Mouse (Mus musculus) ovary, postnatal 14 days (tissue): ENCODE data around the gene Wwox.

Experiments
- DNase-seq: peaks from one replicate; pipeline ENCODE4 v3.0.0; 2022; ENCODE audit warnings: low spot score

Wwox gene

DNA sequence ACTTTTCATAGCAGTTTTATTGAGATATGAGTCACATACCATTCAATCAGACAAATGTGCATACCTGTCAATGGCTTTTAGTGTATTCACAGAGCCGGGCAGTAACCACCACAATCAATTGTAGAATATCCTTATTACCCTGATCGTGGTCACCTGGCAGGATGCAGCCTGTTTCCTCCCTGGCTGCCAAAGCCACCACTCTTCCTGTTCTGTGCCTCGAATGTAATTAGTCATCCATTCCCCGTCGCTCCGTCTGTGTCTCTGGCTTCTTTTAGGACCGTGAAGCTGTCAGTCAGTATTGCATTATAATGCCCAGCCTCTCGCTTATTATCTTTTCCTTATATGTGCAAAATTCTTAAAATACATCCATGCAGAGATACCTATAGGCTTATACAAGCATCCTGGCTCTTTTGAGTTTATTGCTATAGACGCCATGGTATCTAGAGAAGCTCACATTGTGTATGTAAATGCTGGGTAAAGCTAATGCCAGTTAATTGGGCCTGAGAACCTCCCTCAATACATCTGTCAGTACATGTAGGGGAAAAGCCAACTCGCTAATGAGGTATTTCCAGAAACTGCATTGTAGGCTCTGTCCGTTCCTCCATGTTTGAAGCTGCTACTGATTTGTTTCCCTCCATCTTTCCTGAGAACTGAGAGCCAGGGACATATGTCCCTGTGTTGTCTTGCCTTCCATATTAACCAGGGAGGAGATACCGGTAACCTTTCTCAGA is 303.9 kb downstream of the Wwox start:
- no peak for DNase-seq

DNA sequence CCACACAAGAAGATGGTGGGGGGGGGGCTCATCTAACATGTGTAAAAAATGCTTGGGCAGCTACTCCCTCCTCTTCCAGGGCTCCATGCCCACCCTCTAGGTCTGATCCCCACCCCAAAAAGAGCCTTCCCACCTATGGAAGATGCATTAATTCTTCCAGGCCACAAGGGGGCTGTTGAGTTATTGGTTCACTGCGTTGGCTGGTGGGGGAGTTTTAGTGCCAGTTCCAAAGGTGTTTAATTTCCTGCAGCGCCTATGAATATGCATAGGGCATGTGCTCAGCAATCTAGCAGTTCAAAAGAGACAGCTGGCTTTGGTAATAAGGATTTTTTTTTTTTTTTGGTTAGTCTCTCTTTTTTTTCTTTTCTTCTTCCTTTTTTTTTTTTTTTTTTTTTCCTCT is 306.9 kb downstream of the Wwox start:
- no peak for DNase-seq

DNA sequence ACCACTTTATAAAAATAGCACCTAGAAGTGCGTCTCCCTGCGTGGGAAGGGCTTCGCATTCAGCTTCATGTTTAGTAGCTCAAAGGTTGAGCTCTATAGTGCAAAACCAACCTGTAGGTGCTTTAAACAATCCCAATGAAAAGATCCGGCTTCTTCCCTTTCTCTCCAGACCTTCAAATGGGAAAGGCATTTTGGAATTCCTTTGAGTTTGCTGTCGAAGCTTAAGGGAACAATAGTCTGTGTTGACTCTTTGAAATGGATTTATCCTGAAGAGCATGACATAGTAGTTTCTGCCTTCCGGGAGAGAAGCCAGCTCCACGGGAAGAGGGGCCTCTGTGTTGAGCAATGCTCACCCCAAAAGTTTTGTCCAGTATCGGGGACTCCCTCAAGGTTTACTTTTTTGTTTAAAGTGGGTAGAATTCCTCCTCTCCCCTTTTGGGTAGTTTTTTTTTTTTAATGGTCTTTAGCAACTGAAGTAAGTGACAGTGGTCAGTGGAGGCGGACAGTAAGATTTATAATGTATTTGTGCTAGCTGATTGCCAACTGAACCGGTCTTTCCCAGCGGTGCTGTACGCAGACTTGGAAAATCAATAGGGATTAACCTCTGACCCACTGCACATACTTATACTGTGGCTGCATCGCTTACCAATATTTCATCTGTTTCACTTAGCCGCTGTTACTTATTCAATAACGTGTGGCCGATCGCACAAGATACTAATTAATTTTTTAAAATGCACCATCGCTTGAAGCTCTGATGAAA is 312.1 kb downstream of the Wwox start:
- no peak for DNase-seq

DNA sequence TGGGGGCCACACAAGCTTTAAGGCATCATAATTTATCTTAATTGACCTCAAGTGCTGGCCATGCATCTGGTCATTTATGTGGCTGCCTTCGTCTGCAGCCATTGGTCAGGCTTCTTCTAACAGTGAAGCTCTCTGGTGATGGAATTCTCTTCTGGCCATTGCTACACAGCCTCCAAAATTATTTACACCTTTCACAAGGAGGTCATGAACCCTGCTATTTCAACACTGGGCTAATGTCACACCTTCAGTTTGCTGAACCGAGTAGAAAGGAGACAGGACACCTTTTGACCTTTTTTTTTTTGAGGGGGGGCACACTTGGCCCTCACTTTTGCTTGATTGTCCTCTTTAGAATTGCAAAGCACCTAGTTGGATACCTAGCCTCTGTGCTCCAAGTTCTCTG is 320.2 kb downstream of the Wwox start:
- no peak for DNase-seq

DNA sequence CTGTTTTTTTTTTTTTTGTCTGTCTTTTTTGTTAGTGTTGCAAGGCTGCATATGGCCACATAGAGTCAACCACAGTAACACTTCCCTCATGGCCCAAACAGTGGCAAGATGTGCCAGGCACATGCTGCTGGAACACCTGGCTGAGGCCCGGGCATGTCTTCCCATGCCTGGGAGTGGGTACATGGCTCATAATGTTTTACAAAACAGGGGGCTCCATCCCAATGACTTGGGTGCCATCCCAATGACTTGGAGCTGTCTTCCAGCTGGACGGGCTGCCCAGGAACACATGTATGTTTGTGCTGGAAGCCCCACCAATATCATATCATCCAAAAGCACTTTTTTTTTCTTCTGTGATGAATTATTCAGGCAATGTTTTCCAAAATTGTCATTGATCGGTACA is 329.1 kb downstream of the Wwox start:
- no peak for DNase-seq

DNA sequence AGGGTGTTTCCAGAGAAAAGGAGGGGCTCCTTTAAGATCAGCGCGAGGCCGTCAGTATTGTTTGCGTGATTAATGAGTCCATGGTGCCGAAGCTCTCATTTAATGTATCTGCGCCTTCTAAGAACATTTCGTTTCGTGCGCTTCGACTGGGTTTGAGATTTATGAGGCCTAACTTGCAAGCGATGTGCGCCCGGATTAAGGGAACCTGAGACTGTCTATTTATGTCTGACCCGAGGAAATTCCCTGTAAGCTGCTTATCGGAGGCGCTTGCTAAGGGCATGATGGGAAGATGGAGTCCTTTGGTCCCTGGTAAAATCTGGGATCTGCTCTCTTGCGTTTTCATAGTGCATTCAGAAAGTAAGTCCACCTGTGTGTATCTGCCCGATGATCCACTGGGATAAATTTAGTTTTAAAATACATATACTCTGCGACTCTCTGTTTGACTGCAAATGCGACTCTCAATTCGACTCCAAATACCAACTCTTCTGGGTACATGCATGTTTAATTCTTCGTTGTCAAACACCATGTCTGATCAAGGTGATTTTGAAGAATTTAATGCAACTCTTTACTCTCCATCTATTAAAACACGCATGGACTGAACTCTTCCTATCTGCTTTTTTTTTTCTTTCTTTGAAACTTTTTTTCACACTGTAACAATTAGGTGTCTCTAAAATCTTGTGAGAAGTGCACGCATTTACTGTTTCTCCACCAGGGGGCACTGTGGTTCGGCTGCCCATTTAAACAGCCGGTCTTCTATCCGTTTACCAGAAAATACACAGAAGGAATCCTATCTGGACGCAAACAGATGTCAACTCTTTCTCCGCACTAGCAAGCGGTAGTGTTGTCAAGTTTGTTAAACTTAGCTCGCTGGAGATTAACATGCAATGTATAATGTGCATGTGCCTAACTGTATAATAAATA is 331.7 kb downstream of the Wwox start:
- peak; percentile 75 for DNase-seq

DNA sequence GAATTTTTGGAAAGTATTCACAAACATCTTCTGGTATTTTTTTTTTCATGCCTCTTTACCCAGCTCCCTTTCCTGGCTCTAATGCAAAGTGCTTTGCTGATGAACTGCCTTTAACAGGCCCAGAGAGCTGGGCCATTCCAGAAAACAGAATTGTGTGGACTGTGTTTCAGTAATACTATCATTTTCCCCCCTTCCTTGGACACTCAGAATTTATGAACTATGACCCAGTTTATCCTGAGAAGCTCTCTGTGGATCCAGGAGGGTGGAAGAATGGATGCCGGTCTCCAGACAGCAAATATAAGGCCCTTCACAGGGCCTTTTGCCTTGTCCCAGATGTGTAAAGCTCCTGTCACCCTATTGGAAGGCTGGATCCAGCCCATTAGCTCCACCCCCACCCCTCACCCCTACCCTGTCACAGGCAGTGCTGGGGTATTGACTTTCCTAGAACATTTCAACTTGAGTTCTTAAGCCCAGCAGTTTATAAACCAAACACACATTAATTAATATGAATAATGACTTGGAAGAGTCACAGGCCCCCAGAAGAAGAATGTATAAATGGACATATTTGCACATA is 332.9 kb downstream of the Wwox start:
- DNase-seq: no peak

DNA sequence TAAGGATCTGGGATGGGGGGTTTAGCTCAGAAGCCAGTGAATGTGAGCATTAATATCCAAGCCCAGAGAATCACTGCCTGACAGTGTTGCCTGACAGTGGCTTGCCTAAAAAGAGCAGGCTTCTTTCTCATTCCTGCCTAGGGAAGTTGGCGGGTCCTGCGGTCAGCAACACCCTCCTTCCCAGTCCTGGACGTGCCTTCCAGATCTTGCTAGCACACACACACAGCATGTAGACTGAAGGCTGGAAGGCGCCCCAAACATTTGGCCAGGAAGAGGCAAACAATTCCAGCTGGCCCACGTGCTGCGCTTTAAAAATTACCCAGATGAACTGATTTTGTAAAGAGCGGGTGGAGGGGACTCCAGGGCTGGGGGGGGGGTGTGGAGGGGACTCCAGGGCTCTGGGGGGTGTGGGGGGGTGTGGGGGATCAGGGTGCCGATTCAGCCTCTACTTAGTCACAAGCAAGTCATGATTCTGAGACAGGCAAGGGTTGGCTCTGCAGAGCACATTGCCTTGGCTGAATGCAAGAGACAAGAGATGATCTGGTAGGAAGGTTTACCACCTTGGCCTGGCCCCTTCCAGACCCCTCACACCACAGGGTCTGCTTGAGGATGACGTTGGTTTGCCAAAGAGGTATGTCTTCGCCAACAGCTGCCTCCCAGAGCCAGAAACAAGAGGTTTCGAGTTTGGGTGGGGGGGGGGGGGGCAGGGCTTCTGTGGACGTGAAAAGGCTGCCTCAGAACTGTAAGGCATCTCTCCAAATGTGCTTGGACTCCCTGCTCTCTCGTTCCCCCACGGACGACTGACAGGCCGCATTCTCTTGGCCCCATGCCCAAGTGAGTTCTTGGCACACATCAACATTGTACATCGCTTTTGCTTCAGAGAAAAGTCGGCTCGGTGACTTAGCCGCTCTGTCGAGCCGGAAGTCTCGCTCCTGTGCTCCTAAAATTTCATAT is 334.3 kb downstream of the Wwox start:
- peak; percentile 64 for DNase-seq

DNA sequence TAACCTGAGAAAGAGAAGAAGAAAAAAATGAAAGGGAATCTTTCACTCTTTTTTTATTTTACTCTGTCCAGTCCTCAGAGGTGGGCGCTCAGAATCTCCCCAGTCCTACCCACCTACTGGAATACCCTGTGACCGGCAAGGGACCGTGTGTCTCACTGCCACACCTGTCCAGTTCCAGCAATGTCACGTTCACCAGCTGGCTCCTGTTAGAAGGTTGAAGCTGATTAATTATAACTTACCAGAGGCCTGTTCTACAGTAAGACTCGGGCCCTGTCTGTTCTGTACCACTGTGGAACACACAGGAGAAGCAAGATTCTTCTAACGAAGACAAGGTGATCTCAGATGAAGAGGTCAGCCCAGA is 334.9 kb downstream of the Wwox start:
- no peak for DNase-seq

DNA sequence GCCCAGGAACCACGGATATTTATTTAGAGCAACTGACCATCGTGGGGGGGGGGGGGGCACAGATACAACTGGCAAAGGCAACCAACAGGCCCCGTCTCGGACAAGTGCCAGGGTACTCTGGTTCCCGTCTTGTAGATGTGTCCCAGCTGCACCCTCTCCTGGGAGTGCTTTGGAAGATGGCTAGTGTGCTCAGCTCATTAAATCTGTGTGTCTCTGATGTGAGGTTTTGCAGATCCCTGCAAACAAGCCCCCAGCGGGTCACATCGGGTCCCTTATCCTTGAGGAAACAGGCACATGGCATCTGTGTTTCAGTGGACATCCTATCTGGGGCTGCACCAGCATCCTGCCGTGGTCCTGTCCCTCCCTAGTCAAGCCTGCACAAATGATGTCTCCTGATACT is 336.1 kb downstream of the Wwox start:
- DNase-seq: peak; percentile 18

DNA sequence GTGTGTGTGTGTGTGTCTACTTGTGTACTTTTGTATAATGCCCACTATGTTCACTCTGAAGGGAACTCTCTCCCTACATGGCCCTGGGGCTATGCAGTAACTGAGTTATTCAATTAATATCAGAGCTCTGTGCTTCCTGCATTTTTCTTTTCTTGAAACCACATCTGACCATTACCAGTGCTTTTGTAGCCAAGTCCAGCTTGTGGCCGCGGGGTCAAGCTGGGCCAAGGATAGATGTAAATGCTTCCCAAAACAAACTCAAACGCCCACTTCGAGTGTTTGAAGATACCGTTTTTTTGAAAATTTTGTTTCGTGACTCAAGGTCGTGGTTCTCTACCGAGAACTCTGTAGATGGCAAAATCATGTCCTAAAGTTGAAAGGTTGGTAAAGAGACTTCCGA is 337.2 kb downstream of the Wwox start:
- DNase-seq: no peak

DNA sequence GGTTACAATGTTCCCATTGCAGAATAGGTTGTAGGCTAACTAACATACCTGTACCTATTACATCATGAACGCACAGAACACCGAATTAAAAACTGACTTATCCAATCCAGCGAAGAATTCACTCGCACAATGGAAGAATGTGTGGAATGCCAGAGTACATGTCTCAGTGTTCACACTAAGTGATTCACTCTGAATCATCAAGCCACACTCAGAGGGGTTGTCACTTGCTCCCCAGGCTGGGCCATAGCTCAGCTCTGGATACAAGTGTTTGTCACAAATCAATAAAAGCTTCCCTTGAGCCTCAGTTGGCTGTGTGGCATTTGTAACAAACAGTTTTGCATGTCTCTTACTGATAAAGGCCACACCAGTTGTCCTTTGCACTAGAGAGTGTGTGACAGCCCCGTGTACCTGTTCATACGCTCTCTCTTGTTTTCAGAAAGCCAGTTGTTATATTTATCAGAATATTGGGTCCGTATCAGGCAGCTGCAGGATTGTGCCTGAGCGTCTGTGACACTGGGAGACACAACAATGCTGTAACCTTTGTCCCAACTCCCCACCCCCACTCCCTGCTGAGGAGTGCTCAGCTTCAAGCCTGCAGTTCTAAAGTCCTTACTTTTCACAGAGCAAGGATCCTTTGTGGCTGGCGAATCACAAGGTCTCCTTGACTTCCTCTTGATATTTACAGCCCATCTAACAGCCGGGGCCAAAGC is 338.0 kb downstream of the Wwox start:
- no peak for DNase-seq

DNA sequence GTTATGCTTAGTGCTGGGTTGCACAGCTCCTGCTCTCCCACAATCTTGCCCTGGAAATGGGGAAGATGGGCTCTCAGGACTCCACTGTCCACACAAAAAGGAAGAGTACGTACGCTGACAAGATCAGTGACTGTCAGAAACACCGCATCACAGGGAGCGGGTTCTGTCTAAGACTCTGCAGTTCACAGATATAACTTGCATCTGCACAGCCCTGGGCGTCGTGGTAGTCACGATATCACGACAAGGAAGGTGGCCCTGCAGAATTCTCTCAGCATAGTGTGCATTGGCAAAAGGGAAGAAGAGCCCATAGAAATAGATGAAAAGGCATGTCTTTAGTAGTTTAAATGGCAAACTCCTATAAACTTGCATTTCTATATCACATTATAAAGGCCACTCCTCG is 339.5 kb downstream of the Wwox start:
- no peak for DNase-seq

DNA sequence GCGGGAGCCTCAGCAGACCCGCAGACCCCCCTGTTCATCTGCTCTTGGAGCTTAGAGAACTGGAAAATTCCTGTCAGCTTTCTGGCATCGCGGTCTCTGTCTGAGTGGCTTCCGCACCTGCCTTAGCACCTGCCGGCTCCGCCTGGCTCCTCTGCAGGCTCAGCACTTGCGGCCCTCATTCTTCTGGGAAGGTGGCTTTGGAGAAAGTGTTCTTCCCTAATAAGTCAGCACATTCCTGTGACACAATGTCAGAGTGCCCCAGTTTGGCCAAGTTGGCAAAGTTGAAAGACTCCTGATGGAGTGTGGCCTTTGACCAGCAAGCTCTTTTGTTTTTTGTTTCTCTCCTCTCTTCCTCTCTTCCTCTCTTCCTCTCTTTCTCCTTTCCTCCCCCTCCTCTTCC is 343.9 kb downstream of the Wwox start:
- no peak for DNase-seq

DNA sequence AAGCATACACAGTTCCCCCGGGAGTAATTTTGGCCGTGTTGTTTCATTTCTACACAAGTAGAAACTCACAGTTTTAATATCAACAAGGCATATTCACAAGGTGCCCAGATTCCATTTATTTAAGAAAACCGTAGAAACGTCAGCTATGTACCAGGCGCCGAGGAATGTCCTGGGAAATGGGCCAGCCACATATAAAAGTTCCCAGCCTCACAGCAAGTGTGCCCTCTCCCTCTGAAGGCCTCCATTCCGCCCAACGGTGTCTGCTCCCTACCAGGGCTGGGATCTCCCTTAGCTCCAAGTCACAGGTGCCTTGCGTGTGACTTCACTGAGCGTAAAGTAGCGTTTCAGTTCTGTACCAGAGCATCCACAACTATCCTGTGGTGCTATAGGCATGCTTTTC is 346.4 kb downstream of the Wwox start:
- DNase-seq: no peak

DNA sequence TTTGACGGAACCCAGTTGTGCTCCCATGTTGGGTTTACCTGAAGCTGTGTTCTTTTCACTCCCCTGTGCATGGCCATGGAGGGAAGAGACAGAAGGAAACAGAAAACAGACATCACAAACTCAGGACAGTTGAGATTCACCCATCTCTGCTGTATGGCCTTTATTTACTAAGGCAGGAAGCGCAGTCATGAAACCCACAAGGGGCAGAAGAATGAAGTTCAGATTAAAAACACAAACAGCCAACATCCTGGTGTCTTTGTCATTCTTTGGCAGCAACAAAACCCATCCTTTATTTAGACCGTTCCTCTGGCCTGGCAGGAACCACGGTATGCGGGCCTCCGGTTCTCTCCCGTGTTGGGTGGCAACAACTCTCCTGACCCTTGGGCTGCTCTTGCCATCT is 350.2 kb downstream of the Wwox start:
- DNase-seq: no peak

DNA sequence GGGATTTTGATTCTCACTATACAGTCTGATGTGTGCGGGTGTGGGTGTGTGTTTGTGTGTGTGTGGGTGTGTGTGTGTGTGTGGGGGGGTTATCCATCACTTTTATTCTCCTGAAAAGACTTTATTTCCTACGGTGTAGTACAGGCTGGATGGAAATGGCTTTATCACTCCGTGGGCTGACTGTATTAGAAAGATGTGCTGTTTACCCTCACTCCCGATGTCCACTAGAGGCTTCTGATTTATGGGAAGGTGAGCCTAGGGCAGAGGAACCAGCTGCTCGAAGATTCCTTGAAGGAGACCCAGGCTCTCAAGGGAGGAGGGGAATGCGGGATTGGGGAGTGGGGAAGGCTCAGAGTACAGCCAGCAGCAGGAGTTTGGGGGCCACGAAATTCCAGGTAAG is 351.3 kb downstream of the Wwox start:
- no peak for DNase-seq

DNA sequence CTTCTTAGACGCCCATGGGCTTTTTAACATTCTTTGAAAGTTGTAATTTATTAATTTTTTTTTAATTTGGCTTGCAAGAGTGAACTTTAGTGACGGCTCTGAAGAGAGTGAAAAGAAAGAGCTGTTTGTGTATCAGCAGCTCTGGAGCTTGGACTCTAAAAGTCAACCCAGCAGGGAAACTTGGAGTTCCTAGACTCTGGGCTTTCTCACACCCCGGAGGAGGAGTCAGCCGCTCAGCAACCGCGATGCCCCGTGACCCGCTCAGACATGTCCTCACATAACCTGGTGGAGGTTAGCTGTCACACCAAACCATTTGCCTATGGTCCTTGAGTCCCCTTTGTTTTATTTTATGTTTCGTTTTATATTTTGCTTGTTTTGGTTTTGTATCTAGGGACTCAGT is 354.2 kb downstream of the Wwox start:
- DNase-seq: no peak

DNA sequence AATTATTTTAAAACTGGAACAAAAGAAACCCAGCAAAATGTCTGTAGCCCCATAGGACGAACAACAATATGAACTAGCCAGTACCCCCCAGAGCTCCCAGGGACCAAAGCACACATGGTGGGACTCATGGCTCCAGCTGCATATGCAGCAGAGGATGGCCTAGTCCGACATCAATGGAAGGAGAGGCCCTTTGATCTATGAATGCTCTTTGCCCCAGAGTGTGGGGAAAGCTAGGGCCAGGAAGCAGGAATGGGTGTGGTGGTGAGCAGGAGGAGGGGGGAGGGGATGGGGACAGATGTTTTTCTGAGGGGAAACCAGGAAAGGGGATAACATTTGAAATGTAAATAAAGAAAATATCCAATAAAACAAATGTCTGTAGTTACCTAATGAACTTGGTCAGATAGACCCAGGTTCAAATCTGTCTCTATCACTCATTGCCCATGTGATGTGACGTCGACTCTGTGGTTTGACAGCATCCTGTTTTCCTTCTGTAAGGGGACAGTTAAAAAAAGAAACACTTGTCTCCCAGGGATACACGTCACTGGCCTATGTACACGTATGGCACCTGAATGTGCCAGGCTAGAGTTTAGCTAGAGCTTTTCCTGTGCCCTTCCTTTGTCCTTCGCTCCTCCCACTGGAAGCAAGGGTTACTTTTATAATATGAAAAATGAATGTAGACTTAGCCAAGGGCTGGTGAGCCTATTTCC is 362.1 kb downstream of the Wwox start:
- no peak for DNase-seq

DNA sequence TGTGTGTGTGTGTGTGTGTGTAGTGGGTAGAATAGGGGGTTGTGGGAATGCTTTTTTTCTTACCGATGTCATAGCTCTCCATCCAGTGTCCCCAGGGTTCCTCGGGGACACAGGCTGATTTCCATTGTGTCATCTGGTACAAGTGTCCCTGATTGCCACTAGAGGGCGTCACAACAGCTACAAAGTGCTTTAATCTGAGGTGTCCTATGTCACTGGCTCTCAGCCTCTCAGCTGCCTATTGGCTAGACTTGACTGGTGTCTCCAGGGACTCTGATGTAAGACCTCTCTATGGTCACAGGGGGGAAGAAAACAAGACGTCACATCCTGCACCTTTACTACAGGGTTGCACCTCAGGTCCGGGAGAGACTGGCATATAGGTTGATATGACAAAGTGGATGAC is 363.7 kb downstream of the Wwox start:
- no peak for DNase-seq
